Mouse (Mus musculus) intestine, postnatal 0 days (tissue): ENCODE measurements at regions not wholly inside any gene's neighbourhood (a gene's known extent, or its start where the extent isn't known, plus 50 kb on each side); places are given as distances from the start of the nearest gene placed in this dataset.

Experiments used
- ATAC-seq: fragments of 200-750 bp; cut with Nextera tagmentation; 2 replicates; pipeline ENCODE4 v1.8.0; 2017; ENCODE audit warnings: mild to moderate bottlenecking, moderate TSS enrichment, moderate library complexity
- H3K27ac ChIP-seq: fragments of 300-500 bp; sonication (generic); 2 replicates; pipeline ENCODE4 v1.5.1; 2014; ENCODE audit warnings: mild to moderate bottlenecking, low read depth, low read length, moderate library complexity
- H3K27me3 ChIP-seq: fragments of 300-500 bp; sonication (generic); replicated peaks from 2 replicates; pipeline ENCODE4 v1.6.1; 2014; ENCODE audit warnings: low read length, mixed read lengths; ENCODE audit not compliant: control insufficient read depth, insufficient read depth
- H3K36me3 ChIP-seq: fragments of 300-500 bp; sonication (generic); 2 replicates; pipeline ENCODE4 v1.6.1; 2014; ENCODE audit warnings: mild to moderate bottlenecking, moderate library complexity; ENCODE audit not compliant: control insufficient read depth, insufficient read depth
- H3K4me1 ChIP-seq: fragments of 300-500 bp; sonication (generic); replicated peaks from 2 replicates; pipeline ENCODE4 v1.6.1; 2014; ENCODE audit warnings: antibody characterized with exemption, low read length, mixed read lengths; ENCODE audit not compliant: control insufficient read depth, insufficient read depth
- H3K4me2 ChIP-seq: fragments of 300-500 bp; sonication (generic); replicated peaks from 2 replicates; pipeline ENCODE4 v1.6.1; 2014; ENCODE audit warnings: low read depth, mild to moderate bottlenecking, moderate library complexity
- H3K4me3 ChIP-seq: fragments of 300-500 bp; sonication (generic); 2 replicates; pipeline ENCODE4 v1.5.1; 2014; ENCODE audit warnings: low read depth, low read length
- H3K9ac ChIP-seq: fragments of 300-500 bp; sonication (generic); 2 replicates; pipeline ENCODE4 v1.6.1; 2014; ENCODE audit warnings: mild to moderate bottlenecking, low read depth, low read length
- H3K9me3 ChIP-seq: fragments of 300-500 bp; sonication (generic); 2 replicates; pipeline ENCODE4 v1.6.1; 2016; ENCODE audit warnings: mixed run types; ENCODE audit not compliant: control insufficient read depth
- CTCF ChIP-seq: sonication (generic); IDR thresholded peaks from 2 replicates; pipeline ENCODE4 v1.5.1; 2016; ENCODE audit warnings: low read depth, mild to moderate bottlenecking, control low read depth, antibody characterized with exemption, moderate library complexity
- WGBS: fragments of 180-500 bp; shearing (Covaris S2); extraction: QIAGEN DNeasy Blood & Tissue Kit; methylation state at CpG from one replicate; pipeline ENCODE4 v1.1.7; 2014; 5-methylcytosine and 5-hydroxymethylcytosine counted together

DNA sequence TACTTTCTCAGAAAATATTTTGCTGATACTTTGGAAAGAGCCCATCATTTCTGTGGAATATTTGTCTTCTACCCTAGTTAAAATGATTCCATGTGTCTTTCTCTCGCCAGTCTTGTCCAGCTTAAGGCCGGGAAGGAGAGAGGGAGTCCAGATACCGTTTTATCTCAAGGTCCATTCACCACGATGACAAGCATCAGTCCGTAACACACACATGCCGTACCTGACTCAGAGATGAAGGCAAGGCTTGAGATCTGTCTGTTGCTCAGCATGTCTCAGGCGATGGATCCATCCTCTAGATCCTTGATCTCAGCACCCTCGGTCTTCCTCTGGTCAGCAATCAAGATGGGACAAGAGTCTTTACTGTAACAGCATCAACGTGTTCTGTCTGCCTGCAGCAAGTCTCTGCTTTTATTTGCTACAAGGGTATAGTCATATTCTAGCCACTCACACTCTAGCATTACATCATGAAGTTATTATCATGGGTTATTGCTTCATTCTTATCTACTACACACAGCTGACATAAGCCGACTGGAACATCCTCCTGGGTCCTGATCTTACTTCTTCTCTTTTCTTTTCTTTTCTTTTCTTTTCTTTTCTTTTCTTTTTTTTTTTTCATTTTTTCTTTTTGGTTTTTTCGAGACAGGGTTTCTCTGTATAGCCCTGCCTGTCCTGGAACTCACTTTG is 64.9 kb upstream of the Tmem164 start:
- no peak for ATAC-seq
- TF ChIP-seq CTCF = no peak
- H3K4me2 ChIP-seq = no peak overlapping the region
- H3K9ac ChIP-seq = no peak overlapping the region
- H3K9me3 ChIP-seq = no peaks in the 10 kb centered on the region
- H3K27me3 ChIP-seq = no peaks in the 10 kb centered on the region
- no peaks in the 10 kb centered on the region for H3K4me1 ChIP-seq
- no peak overlapping the region for H3K4me3 ChIP-seq
- WGBS = 84% methylated on average over 11 of the region's 11 CpGs
- no peak overlapping the region for H3K27ac ChIP-seq
- H3K36me3 ChIP-seq = no peaks in the 10 kb centered on the region

DNA sequence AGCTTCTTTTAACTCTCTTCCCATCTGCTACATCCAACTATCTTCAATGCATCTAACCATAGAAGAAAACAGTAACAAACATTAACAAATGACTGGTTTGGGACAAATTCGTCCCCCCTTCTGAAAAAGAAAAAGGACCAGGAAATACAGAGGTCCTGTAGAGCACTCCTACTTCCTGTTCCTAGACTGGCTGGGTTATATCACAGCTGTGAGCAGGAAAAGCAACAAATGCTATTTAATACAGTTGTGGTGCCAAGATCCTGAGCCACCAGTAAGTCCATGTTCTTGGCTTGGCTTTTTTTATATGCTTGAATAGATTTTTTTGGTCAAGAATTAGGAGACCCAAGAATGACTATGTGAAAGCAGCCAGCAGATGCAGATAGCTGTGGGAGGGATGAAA is 62.8 kb upstream of the Tmem164 start:
- WGBS = 45% methylated on average over 1 of the region's 1 CpGs
- TF ChIP-seq CTCF = no peak
- Histone ChIP-seq H3K9me3 (no peaks in the 10 kb centered on the region), H3K27ac (no peak overlapping the region), H3K4me3 (no peak overlapping the region), H3K36me3 (no peaks in the 10 kb centered on the region), H3K4me2 (no peak overlapping the region), H3K27me3 (no peaks in the 10 kb centered on the region), H3K9ac (no peak overlapping the region), H3K4me1 (no peaks in the 10 kb centered on the region)
- ATAC-seq = no peak

- no peak overlapping the region for H3K9ac ChIP-seq
- no peak for ATAC-seq
- no peak overlapping the region for H3K4me3 ChIP-seq
- H3K36me3 ChIP-seq = no peaks in the 10 kb centered on the region
- no peak for TF ChIP-seq CTCF
- H3K4me1 ChIP-seq = no peaks in the 10 kb centered on the region
- H3K27me3 ChIP-seq = no peaks in the 10 kb centered on the region
- H3K4me2 ChIP-seq = no peak overlapping the region
- no peaks in the 10 kb centered on the region for H3K9me3 ChIP-seq
- WGBS = 21% methylated on average over 2 of the region's 2 CpGs
- no peak overlapping the region for H3K27ac ChIP-seq
Measured at GRCm38 (mm10) chrX:142623359-142623758, 57.8 kb upstream of the Tmem164 start.

DNA sequence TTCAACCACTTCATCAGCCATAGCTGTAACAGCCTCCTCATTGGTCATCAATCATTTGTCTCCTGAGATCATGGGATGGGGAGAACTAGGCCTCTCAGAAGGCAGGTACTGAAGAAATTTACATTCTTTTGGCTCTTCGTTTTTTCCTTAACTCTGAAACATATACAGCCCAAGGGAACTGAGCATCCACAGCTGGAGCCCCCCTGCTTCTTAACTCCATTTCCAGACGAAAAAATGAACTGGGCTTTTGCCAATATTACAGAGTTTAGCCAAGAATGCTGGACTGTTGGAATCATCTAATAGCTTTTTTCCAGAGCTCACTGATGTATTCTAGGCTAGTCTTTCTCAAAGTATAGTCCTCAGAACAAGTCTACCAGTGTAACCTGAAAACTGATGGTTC is 57.3 kb upstream of the Tmem164 start:
- no peaks in the 10 kb centered on the region for H3K36me3 ChIP-seq
- H3K27ac ChIP-seq = no peak overlapping the region
- H3K4me1 ChIP-seq = no peaks in the 10 kb centered on the region
- no peaks in the 10 kb centered on the region for H3K27me3 ChIP-seq
- no peaks in the 10 kb centered on the region for H3K9me3 ChIP-seq
- no peak overlapping the region for H3K9ac ChIP-seq
- WGBS = 38% methylated on average over 2 of the region's 2 CpGs
- TF ChIP-seq CTCF = no peak
- H3K4me3 ChIP-seq = no peak overlapping the region
- no peak for ATAC-seq
- H3K4me2 ChIP-seq = no peak overlapping the region
